Mouse (Mus musculus): Measurements from ENCODE around the gene Tsc22d1. TPM values are rescaled to one million over a fixed set of nuclear protein-coding genes. Genes with fewer than 3 reads are reported as not detected.
A peak's percentile ranks its signal among the peaks of the same experiment; 100 is the strongest.

Gene Tsc22d1
- 296 TPM in 2 replicates for polyA plus RNA-seq (2014; fragmentation: Nextera tagmentation; extraction: Ambion mirVana)

DNA sequence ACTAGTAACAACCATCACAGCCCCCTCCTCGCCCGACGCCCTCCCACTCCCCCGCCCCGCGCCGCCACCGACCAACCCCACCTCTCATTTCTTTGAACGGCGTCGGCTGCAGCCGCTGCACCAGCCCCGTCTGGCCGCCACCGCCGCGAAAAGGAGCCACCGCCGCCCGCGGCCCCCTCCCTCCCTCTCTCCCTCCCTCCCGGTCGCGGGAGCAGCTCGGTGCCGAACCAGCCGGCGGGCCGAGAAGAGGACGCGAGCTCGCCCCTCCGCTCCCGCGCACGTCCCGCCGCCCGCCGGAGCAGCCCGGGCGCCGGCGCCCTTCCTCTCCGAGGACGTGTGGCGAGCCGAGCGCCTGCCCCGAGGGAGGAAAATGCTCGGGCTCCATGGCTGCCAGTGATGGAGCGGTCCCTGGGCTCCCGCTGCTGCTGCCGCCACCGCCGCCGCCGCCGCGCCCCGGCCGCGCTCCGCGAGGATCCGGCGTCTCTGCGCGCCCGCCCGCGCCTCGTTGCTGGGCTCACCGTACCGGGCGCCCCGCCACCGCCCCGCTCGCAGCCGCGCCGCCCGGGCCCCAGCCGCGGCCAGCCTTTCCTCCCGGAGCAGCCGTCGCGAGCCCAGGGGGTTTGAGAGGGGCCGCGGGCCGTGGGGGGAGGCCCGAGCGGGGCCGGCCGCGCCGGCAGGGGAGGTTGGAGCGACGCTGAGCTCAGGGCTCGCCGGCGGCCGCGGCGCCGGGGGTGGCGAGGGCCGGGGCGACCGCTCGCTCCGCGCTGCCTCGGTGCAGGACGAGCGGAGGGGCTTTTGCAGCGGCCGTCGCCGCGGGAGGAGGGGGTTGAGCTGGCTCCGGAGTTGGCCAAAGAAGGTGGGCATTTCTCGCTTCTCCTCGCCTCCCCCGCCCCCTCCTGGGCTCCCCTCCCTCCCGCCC lies at the start of gene Tsc22d1:
TSS of gene Tsc22d1 (plus strand) at position 100 of the 919 bp plus-strand sequence.
- Histone ChIP-seq H3K9ac (ENCODE audit: low read depth, low read length) (peak within 1 kb of the TSS; percentile 89), H3K4me3 (ENCODE audit: low read depth, low read length) (peak within 1 kb of the TSS; percentile 86), H3K4me2 (peak within 1 kb of the TSS; percentile 93), H3K4me1 (replicated peaks; ENCODE audit: control insufficient read depth, insufficient read depth, low read length) (peaks cover 21% of the 10 kb centered on the region), H3K27me3 (replicated peaks; ENCODE audit: control insufficient read depth, insufficient read depth, low read length) (0 out of 2 replicates have a peak, but pooled peaks cover 2% of the 10 kb centered on the region), H3K9me3 (ENCODE audit: control insufficient read depth, low read length) (no peaks in the 10 kb centered on the region), H3K27ac (ENCODE audit: low read depth, low read length) (peak within 1 kb of the TSS; percentile 95), H3K36me3 (ENCODE audit: control insufficient read depth, insufficient read depth, low read length) (peaks cover 15% of the 10 kb centered on the region; the same call in 1 of the 2 replicates)
- DNase-seq (ENCODE audit: low spot score) = peak; percentile 54
- peak; percentile 21 for ATAC-seq (replicated peaks; ENCODE audit: low FRiP score)
- under 1% methylated on average over 99 of the region's 128 CpGs for WGBS

DNA sequence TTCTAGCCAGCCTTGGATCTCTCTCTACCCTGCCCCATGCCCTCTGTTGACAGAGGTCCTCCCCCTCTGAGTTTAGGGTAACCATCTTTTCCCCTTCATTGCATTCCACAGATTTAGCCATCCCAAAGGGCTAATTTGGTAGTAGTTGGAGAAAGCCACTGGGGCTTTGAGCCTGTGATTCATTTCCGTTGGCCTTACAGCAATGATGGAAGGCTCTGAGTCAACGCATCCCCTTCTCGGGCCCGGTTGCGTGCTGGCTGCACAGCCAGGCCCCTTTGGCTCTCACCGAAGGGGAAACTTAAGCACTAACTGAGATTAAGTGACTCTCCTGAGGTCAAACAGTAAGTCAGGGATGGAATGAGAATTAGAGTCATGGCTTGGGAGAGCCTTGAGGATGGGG lies 41.1 kb upstream of the Tsc22d1 start:
- Histone ChIP-seq H3K27me3 (replicated peaks; ENCODE audit: control insufficient read depth, insufficient read depth, low read length) (no peaks in the 10 kb centered on the region), H3K4me1 (replicated peaks; ENCODE audit: control insufficient read depth, insufficient read depth, low read length) (no peaks in the 10 kb centered on the region), H3K9me3 (ENCODE audit: control insufficient read depth, low read length) (no peaks in the 10 kb centered on the region), H3K27ac (ENCODE audit: low read depth, low read length) (no peak overlapping the region), H3K4me2 (no peak overlapping the region), H3K36me3 (ENCODE audit: control insufficient read depth, insufficient read depth, low read length) (no peaks in the 10 kb centered on the region), H3K4me3 (ENCODE audit: low read depth, low read length) (no peak overlapping the region), H3K9ac (ENCODE audit: low read depth, low read length) (no peak overlapping the region)
- ATAC-seq (replicated peaks; ENCODE audit: low FRiP score) (no peak), DNase-seq (ENCODE audit: low spot score) (no peak)
- WGBS = 89% methylated on average over 6 of the region's 6 CpGs

DNA sequence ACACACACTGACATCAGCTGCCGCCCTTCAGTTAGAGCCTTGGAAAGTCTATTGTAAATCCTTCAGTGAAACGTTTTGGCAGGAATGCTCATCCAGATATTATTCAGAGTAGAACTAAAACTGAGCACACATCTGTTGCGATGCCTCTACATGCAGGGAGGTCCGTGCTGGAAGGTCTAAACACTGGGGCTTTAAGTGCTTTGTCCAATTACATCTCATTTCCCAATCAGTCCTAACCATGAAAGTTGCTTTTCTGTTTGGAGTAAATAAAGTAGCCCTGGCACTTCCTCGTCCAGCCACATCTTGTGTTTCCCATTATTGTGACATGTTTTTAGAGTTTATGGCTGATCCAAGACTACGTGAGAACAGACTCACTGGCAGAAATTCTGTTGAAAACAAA lies 40.2 kb upstream of the Tsc22d1 start:
- no peaks in the 10 kb centered on the region for H3K36me3 ChIP-seq (ENCODE audit: control insufficient read depth, insufficient read depth, low read length)
- H3K27me3 ChIP-seq (replicated peaks; ENCODE audit: control insufficient read depth, insufficient read depth, low read length) = no peaks in the 10 kb centered on the region
- no peak overlapping the region for H3K9ac ChIP-seq (ENCODE audit: low read depth, low read length)
- H3K4me3 ChIP-seq (ENCODE audit: low read depth, low read length) = no peak overlapping the region
- H3K9me3 ChIP-seq (ENCODE audit: control insufficient read depth, low read length) = no peaks in the 10 kb centered on the region
- no peak overlapping the region for H3K27ac ChIP-seq (ENCODE audit: low read depth, low read length)
- H3K4me1 ChIP-seq (replicated peaks; ENCODE audit: control insufficient read depth, insufficient read depth, low read length) = no peaks in the 10 kb centered on the region
- ATAC-seq (replicated peaks; ENCODE audit: low FRiP score) = no peak
- DNase-seq (ENCODE audit: low spot score) = no peak
- WGBS = 76% methylated on average over 6 of the region's 6 CpGs
- H3K4me2 ChIP-seq = no peak overlapping the region

DNA sequence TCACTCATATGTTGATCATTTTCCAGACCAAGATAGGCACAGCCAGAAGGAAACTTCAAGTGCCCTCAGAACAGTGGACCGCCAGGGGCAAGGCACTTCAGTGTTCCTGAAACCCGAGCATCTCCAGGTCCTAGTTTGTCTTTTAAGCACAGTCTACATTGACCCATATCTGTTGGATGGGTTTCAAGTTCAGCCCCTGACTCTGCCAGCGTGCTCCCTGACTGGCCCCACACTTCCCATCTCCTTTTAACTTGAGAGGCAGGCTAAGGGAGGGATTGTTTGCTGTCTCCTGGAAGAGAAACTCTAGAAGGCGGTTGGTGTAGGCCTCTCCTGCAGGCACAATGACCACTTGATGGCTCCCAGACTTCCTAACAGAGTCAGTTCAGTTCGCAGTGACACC lies 38.2 kb upstream of the Tsc22d1 start:
- no peak overlapping the region for H3K4me3 ChIP-seq (ENCODE audit: low read depth, low read length)
- H3K36me3 ChIP-seq (ENCODE audit: control insufficient read depth, insufficient read depth, low read length) = no peaks in the 10 kb centered on the region
- no peak overlapping the region for H3K27ac ChIP-seq (ENCODE audit: low read depth, low read length)
- no peak overlapping the region for H3K9ac ChIP-seq (ENCODE audit: low read depth, low read length)
- 76% methylated on average over 5 of the region's 5 CpGs for WGBS
- H3K4me1 ChIP-seq (replicated peaks; ENCODE audit: control insufficient read depth, insufficient read depth, low read length) = no peaks in the 10 kb centered on the region
- H3K27me3 ChIP-seq (replicated peaks; ENCODE audit: control insufficient read depth, insufficient read depth, low read length) = no peaks in the 10 kb centered on the region
- no peak overlapping the region for H3K4me2 ChIP-seq
- ATAC-seq (replicated peaks; ENCODE audit: low FRiP score) = no peak
- H3K9me3 ChIP-seq (ENCODE audit: control insufficient read depth, low read length) = no peaks in the 10 kb centered on the region
- no peak for DNase-seq (ENCODE audit: low spot score)

DNA sequence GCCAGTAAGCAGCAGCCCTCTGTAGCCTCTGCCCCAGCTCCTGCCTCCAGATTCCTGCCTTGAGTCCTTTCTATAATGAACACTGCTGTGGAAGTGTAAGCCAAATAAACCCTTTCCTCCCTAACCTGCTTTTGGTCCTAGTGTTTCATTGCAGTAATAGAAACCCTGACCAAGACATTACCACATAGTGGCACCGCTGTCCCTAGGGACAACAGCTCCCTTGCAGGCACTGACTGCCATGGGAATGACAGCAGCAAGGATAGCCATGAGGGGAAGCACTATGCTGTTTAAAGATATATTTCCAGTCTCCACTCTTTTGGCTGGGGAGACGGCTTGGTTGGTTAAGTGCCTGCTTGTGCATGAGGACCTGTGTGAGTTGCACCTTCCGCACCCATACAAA lies 35.4 kb upstream of the Tsc22d1 start:
- Histone ChIP-seq H3K4me2 (no peak overlapping the region), H3K9me3 (ENCODE audit: control insufficient read depth, low read length) (no peaks in the 10 kb centered on the region), H3K27ac (ENCODE audit: low read depth, low read length) (no peak overlapping the region), H3K4me3 (ENCODE audit: low read depth, low read length) (no peak overlapping the region), H3K27me3 (replicated peaks; ENCODE audit: control insufficient read depth, insufficient read depth, low read length) (no peaks in the 10 kb centered on the region), H3K36me3 (ENCODE audit: control insufficient read depth, insufficient read depth, low read length) (no peaks in the 10 kb centered on the region), H3K9ac (ENCODE audit: low read depth, low read length) (no peak overlapping the region), H3K4me1 (replicated peaks; ENCODE audit: control insufficient read depth, insufficient read depth, low read length) (no peaks in the 10 kb centered on the region)
- ATAC-seq (replicated peaks; ENCODE audit: low FRiP score) = no peak
- no peak for DNase-seq (ENCODE audit: low spot score)
- 88% methylated on average over 3 of the region's 3 CpGs for WGBS

DNA sequence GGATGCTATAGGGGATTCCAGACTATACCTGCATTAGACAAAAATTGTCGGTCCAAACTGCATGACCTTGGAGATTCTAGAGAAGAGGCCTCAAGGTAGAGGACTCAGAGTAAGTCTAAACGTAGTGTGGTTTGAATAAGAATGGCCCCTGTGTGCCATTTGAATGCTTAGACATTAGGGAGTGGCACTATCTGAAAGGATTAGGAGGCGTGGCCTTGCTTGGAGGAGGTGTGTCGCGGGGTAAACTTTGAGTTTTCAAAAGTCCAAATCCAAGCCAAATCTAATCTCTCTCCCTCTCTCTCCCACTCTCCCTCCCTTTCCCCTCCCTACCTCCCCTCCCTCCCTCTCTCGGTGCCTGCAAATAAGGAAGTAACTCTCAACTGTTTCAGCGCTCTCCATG lies 26.7 kb upstream of the Tsc22d1 start:
- peaks cover 2% of the 10 kb centered on the region; the same call in 1 of the 2 replicates for H3K9me3 ChIP-seq (ENCODE audit: control insufficient read depth, low read length)
- no peak overlapping the region for H3K9ac ChIP-seq (ENCODE audit: low read depth, low read length)

DNA sequence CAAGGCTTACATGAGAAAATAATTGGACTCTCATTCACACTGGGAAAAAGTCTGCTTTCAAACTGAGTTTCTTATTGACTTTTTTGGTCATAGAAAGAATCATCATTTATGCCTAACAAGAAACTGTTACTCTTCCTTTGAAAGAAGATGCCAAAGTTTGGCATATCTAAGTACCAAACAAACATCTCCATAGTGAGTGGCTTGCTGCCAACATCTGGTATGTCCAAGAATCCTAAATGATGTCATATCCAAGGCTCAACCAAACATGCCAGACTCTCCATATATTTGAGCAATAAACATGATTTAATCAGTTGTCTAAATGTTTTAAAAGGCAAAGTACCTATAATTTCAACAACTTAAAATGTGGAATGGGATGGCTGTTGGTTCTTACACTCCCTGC lies 16.5 kb upstream of the Tsc22d1 start:
- H3K27me3 ChIP-seq (replicated peaks; ENCODE audit: control insufficient read depth, insufficient read depth, low read length) = no peaks in the 10 kb centered on the region
- H3K4me3 ChIP-seq (ENCODE audit: low read depth, low read length) = no peak overlapping the region
- H3K4me2 ChIP-seq = no peak overlapping the region
- DNase-seq (ENCODE audit: low spot score) = no peak
- no peak for ATAC-seq (replicated peaks; ENCODE audit: low FRiP score)
- H3K9me3 ChIP-seq (ENCODE audit: control insufficient read depth, low read length) = no peaks in the 10 kb centered on the region
- H3K4me1 ChIP-seq (replicated peaks; ENCODE audit: control insufficient read depth, insufficient read depth, low read length) = no peaks in the 10 kb centered on the region
- H3K9ac ChIP-seq (ENCODE audit: low read depth, low read length) = no peak overlapping the region
- H3K36me3 ChIP-seq (ENCODE audit: control insufficient read depth, insufficient read depth, low read length) = no peaks in the 10 kb centered on the region
- no peak overlapping the region for H3K27ac ChIP-seq (ENCODE audit: low read depth, low read length)

More for the DNA sequence above, 26.7 kb upstream of the Tsc22d1 start:
- ATAC-seq (replicated peaks; ENCODE audit: low FRiP score) (no peak), DNase-seq (ENCODE audit: low spot score) (no peak)
- no peaks in the 10 kb centered on the region for H3K27me3 ChIP-seq (replicated peaks; ENCODE audit: control insufficient read depth, insufficient read depth, low read length)
- H3K27ac ChIP-seq (ENCODE audit: low read depth, low read length) = no peak overlapping the region
- 65% methylated on average over 7 of the region's 7 CpGs for WGBS
- H3K4me3 ChIP-seq (ENCODE audit: low read depth, low read length) = no peak overlapping the region
- no peaks in the 10 kb centered on the region for H3K4me1 ChIP-seq (replicated peaks; ENCODE audit: control insufficient read depth, insufficient read depth, low read length)
- H3K4me2 ChIP-seq = no peak overlapping the region
- H3K36me3 ChIP-seq (ENCODE audit: control insufficient read depth, insufficient read depth, low read length) = no peaks in the 10 kb centered on the region

DNA sequence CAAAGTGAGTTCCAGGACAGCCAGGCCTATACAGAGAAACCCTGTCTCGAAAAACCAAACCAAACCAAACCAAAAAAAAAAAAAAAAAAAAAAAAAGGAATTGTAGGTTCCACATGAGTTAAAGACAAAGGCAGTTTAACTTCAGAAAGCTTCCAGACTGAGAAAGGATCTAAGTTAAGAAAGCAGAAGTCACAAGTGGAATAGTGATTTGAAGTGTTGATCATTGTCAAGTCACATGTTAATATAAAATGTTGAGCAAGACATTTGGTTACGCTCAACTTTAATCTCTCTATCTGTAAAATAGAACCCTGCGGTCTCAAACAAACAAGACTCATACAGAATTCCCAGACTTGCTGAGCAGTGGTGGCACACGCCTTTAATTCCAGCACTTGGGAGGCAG lies 12.2 kb upstream of the Tsc22d1 start:
- no peak overlapping the region for H3K4me2 ChIP-seq
- no peak overlapping the region for H3K27ac ChIP-seq (ENCODE audit: low read depth, low read length)
- ATAC-seq (replicated peaks; ENCODE audit: low FRiP score) (no peak), DNase-seq (ENCODE audit: low spot score) (no peak)
- no peaks in the 10 kb centered on the region for H3K9me3 ChIP-seq (ENCODE audit: control insufficient read depth, low read length)
- no peak overlapping the region for H3K9ac ChIP-seq (ENCODE audit: low read depth, low read length)
- no peaks in the 10 kb centered on the region for H3K4me1 ChIP-seq (replicated peaks; ENCODE audit: control insufficient read depth, insufficient read depth, low read length)
- H3K27me3 ChIP-seq (replicated peaks; ENCODE audit: control insufficient read depth, insufficient read depth, low read length) = no peaks in the 10 kb centered on the region
- WGBS = 82% methylated on average over 4 of the region's 4 CpGs
- H3K36me3 ChIP-seq (ENCODE audit: control insufficient read depth, insufficient read depth, low read length) = no peaks in the 10 kb centered on the region
- H3K4me3 ChIP-seq (ENCODE audit: low read depth, low read length) = no peak overlapping the region

DNA sequence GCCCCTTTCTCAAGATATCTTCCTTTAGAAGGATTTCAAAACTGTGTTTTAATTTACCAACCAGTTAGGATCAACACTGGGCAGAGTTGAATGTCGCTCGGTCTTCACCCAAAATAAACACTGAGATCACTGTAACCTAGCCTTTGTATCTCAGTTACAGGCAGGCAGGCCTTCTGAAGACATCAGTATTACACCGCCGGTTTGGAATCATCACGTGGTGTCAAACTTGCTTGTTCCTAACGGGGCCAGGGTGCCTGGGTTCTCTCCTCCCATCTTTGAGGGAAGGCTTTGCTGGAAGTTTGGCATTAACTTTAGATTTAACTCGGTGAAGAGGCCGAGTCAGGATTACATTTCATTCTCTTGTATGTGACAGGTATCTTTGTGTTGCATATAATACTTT lies 5.7 kb upstream of the Tsc22d1 start:
- H3K4me2 ChIP-seq = no peak overlapping the region
- H3K9me3 ChIP-seq (ENCODE audit: control insufficient read depth, low read length) = no peaks in the 10 kb centered on the region
- no peaks in the 10 kb centered on the region for H3K4me1 ChIP-seq (replicated peaks; ENCODE audit: control insufficient read depth, insufficient read depth, low read length)
- H3K36me3 ChIP-seq (ENCODE audit: control insufficient read depth, insufficient read depth, low read length) = no peaks in the 10 kb centered on the region
- H3K27ac ChIP-seq (ENCODE audit: low read depth, low read length) = no peak overlapping the region
- DNase-seq (ENCODE audit: low spot score) = no peak
- no peak overlapping the region for H3K9ac ChIP-seq (ENCODE audit: low read depth, low read length)
- WGBS = 63% methylated on average over 8 of the region's 8 CpGs
- H3K27me3 ChIP-seq (replicated peaks; ENCODE audit: control insufficient read depth, insufficient read depth, low read length) = no peaks in the 10 kb centered on the region
- no peak for ATAC-seq (replicated peaks; ENCODE audit: low FRiP score)
- no peak overlapping the region for H3K4me3 ChIP-seq (ENCODE audit: low read depth, low read length)

Data from liver, embryonic 11.5 days (tissue).